Comparison of ENCODE assay signal across 8 mouse cellular contexts in the genomic region with DNA sequence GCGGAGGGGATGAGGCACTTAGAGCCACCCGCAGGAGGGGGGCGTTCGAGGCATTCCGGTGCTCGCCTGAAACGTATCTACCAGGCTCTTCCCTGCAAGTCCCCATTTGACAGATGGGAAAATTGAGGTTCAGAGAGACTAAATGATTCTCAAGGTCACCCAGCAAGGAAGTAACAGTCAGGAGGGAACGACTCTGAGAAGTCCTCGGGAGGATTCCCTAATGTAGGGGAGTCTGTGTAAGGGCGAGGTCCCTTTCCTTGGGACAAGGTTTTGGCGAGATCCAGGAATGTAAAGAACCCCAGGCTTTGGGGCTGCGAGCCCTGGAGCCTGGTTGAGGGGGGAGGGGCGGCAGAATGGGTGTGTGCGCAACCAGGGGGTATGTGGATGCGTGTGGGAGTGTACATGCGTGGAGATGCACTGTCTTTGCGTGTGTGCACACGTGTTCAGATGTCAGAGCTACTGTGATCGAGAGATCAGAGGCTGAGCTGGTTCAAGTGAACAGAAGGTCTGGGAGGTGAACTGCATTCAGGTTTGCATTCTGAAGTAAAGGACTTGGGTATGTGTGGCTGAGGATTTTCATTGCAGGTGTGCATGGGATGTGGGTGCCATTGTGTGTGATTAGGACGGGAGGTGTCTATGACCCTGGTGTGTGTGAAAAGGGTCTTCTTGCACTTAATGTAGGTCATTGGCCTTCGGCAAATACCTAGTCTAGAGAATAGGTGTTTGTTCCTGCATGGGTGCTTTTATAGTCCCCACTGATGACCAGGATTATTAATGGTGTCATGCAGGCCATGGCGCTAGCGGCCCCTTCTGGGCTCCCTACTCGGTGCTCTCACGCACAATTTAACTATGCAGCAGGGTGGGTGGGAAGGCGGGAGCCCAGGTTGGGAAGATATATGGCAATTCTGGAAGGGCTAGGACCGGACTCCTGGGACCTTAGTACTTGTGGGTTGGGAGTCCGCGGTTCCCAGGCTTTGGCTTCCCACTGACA. TPM values are rescaled to one million over a fixed set of nuclear protein-coding genes. Genes with fewer than 3 reads are reported as not detected.
DNase-seq lines count a peak whose midpoint lies in the region; ATAC-seq and TF ChIP-seq lines count a peak whose summit lies in the region.

No protein-coding gene starts in this region.

- peak overlapping the region; percentile 99 for H3K4me2 ChIP-seq in limb, embryonic 11.5 days (ENCODE audit: low read depth, severe bottlenecking)

- peaks cover 2% of the 10 kb centered on the region for H3K4me1 ChIP-seq in ES-Bruce4 (ENCODE audit: control insufficient read depth, insufficient read depth, low read length)
- peaks cover 62% of the 10 kb centered on the region for H3K4me1 ChIP-seq in heart, embryonic 10.5 days
- peaks cover 17% of the 10 kb centered on the region for H3K4me1 ChIP-seq in limb, embryonic 11.5 days (ENCODE audit: control insufficient read depth, insufficient read depth, low read length)

- H3K9ac ChIP-seq in ES-Bruce4 (ENCODE audit: low read depth, poor library complexity, severe bottlenecking): peak overlapping the region; percentile 86
- peak overlapping the region; percentile 48; the same call in 1 of the 2 replicates for H3K9ac ChIP-seq in limb, embryonic 11.5 days (ENCODE audit: low read length)

- TF ChIP-seq EP300 in ES-Bruce4 (IDR thresholded peaks at IDR 0.05; ENCODE audit: insufficient read depth, low read depth, low read length): no peak

- H3K27ac ChIP-seq in gastrocnemius, adult 2 months: peak overlapping the region; percentile 90
- H3K27ac ChIP-seq in ES-Bruce4 (ENCODE audit: insufficient read depth, low read length): no peak overlapping the region
- peak overlapping the region; percentile 90 for H3K27ac ChIP-seq in heart, embryonic 10.5 days
- H3K27ac ChIP-seq in limb, embryonic 11.5 days (replicated peaks; ENCODE audit: low read depth, low read length): no peak overlapping the region

- TF ChIP-seq CTCF in gastrocnemius, adult 2 months (IDR thresholded peaks at IDR 0.05): peak; percentile 24
- no peak for TF ChIP-seq CTCF in ES-Bruce4 (IDR thresholded peaks at IDR 0.05; ENCODE audit: low read depth, low read length)

- H3K36me3 ChIP-seq in ES-Bruce4 (ENCODE audit: control insufficient read depth, insufficient read depth, low read length, poor library complexity, severe bottlenecking): no peaks in the 10 kb centered on the region
- peaks cover 11% of the 10 kb centered on the region for H3K36me3 ChIP-seq in heart, embryonic 10.5 days
- no peaks in the 10 kb centered on the region for H3K36me3 ChIP-seq in limb, embryonic 11.5 days (ENCODE audit: control insufficient read depth, insufficient read depth, low read length)

- TF ChIP-seq POLR2A in ES-Bruce4 (IDR thresholded peaks at IDR 0.05; ENCODE audit: insufficient read depth, low read length): no peak

- 3% methylated on average over 29 of the region's 29 CpGs for WGBS in heart, embryonic 10.5 days
- 4% methylated on average over 29 of the region's 29 CpGs for WGBS in limb, embryonic 11.5 days

- ATAC-seq in limb, embryonic 11.5 days (ENCODE audit: insufficient number of reproducible peaks, low FRiP score, low TSS enrichment, low read depth): no peak

- H3K9me3 ChIP-seq in ES-Bruce4 (replicated peaks; ENCODE audit: control insufficient read depth, insufficient read depth, low read length, poor library complexity, severe bottlenecking): no peaks in the 10 kb centered on the region
- no peaks in the 10 kb centered on the region for H3K9me3 ChIP-seq in heart, embryonic 10.5 days
- H3K9me3 ChIP-seq in limb, embryonic 11.5 days (ENCODE audit: control insufficient read depth, low read length): no peaks in the 10 kb centered on the region

- no peaks in the 10 kb centered on the region for H3K27me3 ChIP-seq in ES-Bruce4 (ENCODE audit: control insufficient read depth, insufficient read depth, low read length, poor library complexity, severe bottlenecking)
- peaks cover 41% of the 10 kb centered on the region for H3K27me3 ChIP-seq in heart, embryonic 10.5 days (ENCODE audit: insufficient read depth, poor library complexity, severe bottlenecking)
- H3K27me3 ChIP-seq in limb, embryonic 11.5 days (ENCODE audit: control insufficient read depth, insufficient read depth, low read length): peaks cover 49% of the 10 kb centered on the region

- peak; percentile 76 for DNase-seq in gastrocnemius, adult 2 months
- DNase-seq in gastrocnemius, postnatal 10 days: no peak
- no peak for DNase-seq in heart, embryonic 10.5 days (ENCODE audit: low spot score)
- DNase-seq in limb, embryonic 11.5 days (ENCODE audit: low spot score): no peak
- peak; percentile 86 for DNase-seq in naive thymus-derived CD4-positive, alpha-beta T cell, adult 2 months (ENCODE audit: low read depth)
- no peak for DNase-seq in urinary bladder, postnatal 4 days (ENCODE audit: low spot score in 2 of 2)
- DNase-seq in cerebellum, postnatal 14 days: no peak

- intact Hi-C loops in gastrocnemius, adult 2 months (cut with DNase I): loop anchor here (2.0 to 5.0 kb wide), 2 partner anchors 28 to 52 kb away; no protein-coding TSS in a partner anchor

- peak overlapping the region; percentile 80 for H3K4me3 ChIP-seq in gastrocnemius, adult 2 months
- peak overlapping the region; percentile 49 for H3K4me3 ChIP-seq in ES-Bruce4 (ENCODE audit: low read depth, low read length)
- peak overlapping the region; percentile 78 for H3K4me3 ChIP-seq in heart, embryonic 10.5 days
- peak overlapping the region; percentile 51 for H3K4me3 ChIP-seq in limb, embryonic 11.5 days (ENCODE audit: low read depth, low read length)

RNA-seq across cellular contexts. Expression of a gene that starts 1.3 kb away (rescaled TPM):
- 10 to 100 TPM; 14.9 to 24.6 TPM for total RNA-seq in gastrocnemius, adult 2 months (2021)
- 10 to 100 TPM; 30.5 to 31.4 TPM for total RNA-seq in gastrocnemius, postnatal 10 days (2021)
- polyA plus RNA-seq in ES-Bruce4 (2011; ENCODE audit: insufficient read depth, insufficient read length, low read depth, missing spikeins): 37.9 and 48.6 TPM in 2 replicates
- 59.9 and 61.6 TPM in 2 replicates for polyA plus RNA-seq in heart, embryonic 10.5 days (2016; fragmentation: Nextera tagmentation; extraction: Ambion mirVana)
- polyA plus RNA-seq in limb, embryonic 11.5 days (2014; fragmentation: Nextera tagmentation; extraction: Ambion mirVana): 12.8 and 15.0 TPM in 2 replicates

RNA-seq across cellular contexts. Expression of a gene that starts 16.2 kb away (rescaled TPM):
- total RNA-seq in gastrocnemius, adult 2 months (2021): over 10,000 TPM in 1 of 2 experiments, 1,000 to 10,000 TPM in 1; 6,181 to 10,031 TPM
- total RNA-seq in gastrocnemius, postnatal 10 days (2021): 1,000 to 10,000 TPM; 3,066 to 3,425 TPM
- 4.1 and 4.6 TPM in 2 replicates for polyA plus RNA-seq in ES-Bruce4 (2011; ENCODE audit: insufficient read depth, insufficient read length, low read depth, missing spikeins)
- polyA plus RNA-seq in heart, embryonic 10.5 days (2016; fragmentation: Nextera tagmentation; extraction: Ambion mirVana): 103 and 214 TPM in 2 replicates
- polyA plus RNA-seq in limb, embryonic 11.5 days (2014; fragmentation: Nextera tagmentation; extraction: Ambion mirVana): 1.8 and 2.0 TPM in 2 replicates

RNA-seq across cellular contexts. Expression of a gene that starts 18.1 kb away (rescaled TPM):
- total RNA-seq in gastrocnemius, adult 2 months (2021): 1 to 10 TPM in 1 of 2 experiments, under 1 TPM in 1; 0.77 to 2.0 TPM
- 1 to 10 TPM; 3.1 to 3.3 TPM for total RNA-seq in gastrocnemius, postnatal 10 days (2021)
- 5.6 and 7.0 TPM in 2 replicates for polyA plus RNA-seq in ES-Bruce4 (2011; ENCODE audit: insufficient read depth, insufficient read length, low read depth, missing spikeins)
- 0.10 and 1.1 TPM in 2 replicates for polyA plus RNA-seq in heart, embryonic 10.5 days (2016; fragmentation: Nextera tagmentation; extraction: Ambion mirVana)
- 0.48 and 1.1 TPM in 2 replicates for polyA plus RNA-seq in limb, embryonic 11.5 days (2014; fragmentation: Nextera tagmentation; extraction: Ambion mirVana)

RNA-seq across cellular contexts. Expression of a gene that starts 36.9 kb away (rescaled TPM):
- total RNA-seq in gastrocnemius, adult 2 months (2021): 10 to 100 TPM; 95.2 to 98.6 TPM
- 100 to 1,000 TPM in 1 of 2 experiments, 10 to 100 TPM in 1; 88.6 to 123 TPM for total RNA-seq in gastrocnemius, postnatal 10 days (2021)
- polyA plus RNA-seq in ES-Bruce4 (2011; ENCODE audit: insufficient read depth, insufficient read length, low read depth, missing spikeins): 333 and 355 TPM in 2 replicates
- 129 and 146 TPM in 2 replicates for polyA plus RNA-seq in heart, embryonic 10.5 days (2016; fragmentation: Nextera tagmentation; extraction: Ambion mirVana)
- 209 and 228 TPM in 2 replicates for polyA plus RNA-seq in limb, embryonic 11.5 days (2014; fragmentation: Nextera tagmentation; extraction: Ambion mirVana)

RNA-seq across cellular contexts. Expression of a gene that starts 59.5 kb away (rescaled TPM):
- 10 to 100 TPM; 13.1 to 14.2 TPM for total RNA-seq in gastrocnemius, adult 2 months (2021)
- 10 to 100 TPM; 11.9 to 19.3 TPM for total RNA-seq in gastrocnemius, postnatal 10 days (2021)
- 10.7 and 16.9 TPM in 2 replicates for polyA plus RNA-seq in ES-Bruce4 (2011; ENCODE audit: insufficient read depth, insufficient read length, low read depth, missing spikeins)
- 12.5 and 15.0 TPM in 2 replicates for polyA plus RNA-seq in heart, embryonic 10.5 days (2016; fragmentation: Nextera tagmentation; extraction: Ambion mirVana)
- 6.8 and 7.3 TPM in 2 replicates for polyA plus RNA-seq in limb, embryonic 11.5 days (2014; fragmentation: Nextera tagmentation; extraction: Ambion mirVana)

Comparison
In these comparisons a context has a peak if more than half of its experiments do, and no peak if none do; other contexts are left out.
1. DNase-seq: peak in gastrocnemius, adult 2 months (single experiment) and naive thymus-derived CD4-positive, alpha-beta T cell, adult 2 months (single experiment); none in gastrocnemius, postnatal 10 days (single experiment), heart, embryonic 10.5 days (single experiment), limb, embryonic 11.5 days (single experiment), urinary bladder, postnatal 4 days (0 of 2) and cerebellum, postnatal 14 days (0 of 2).
2. H3K27ac ChIP-seq: peak in gastrocnemius, adult 2 months (single experiment) and heart, embryonic 10.5 days (single experiment); none in ES-Bruce4 (single experiment) and limb, embryonic 11.5 days (single experiment).
3. RNA of a gene that starts 16.2 kb away (polyA plus RNA-seq): 103 to 214 TPM in heart, embryonic 10.5 days; 4.1 to 4.6 TPM in ES-Bruce4 and 1.8 to 2.0 TPM in limb, embryonic 11.5 days; every median in the first group is over 10 times any median in the second.
4. Peak in every context shown above with its lines, with median percentiles within 50 percentile points of each other: H3K4me3 ChIP-seq.